8 mouse cellular contexts compared by ENCODE assay signal in genomic region chr3:90515242-90515641, GRCm38 (mm10). TPM values are rescaled to one million over a fixed set of nuclear protein-coding genes. Genes with fewer than 3 reads are reported as not detected.
A peak's percentile ranks its signal among the peaks of the same experiment; 100 is the strongest.
DNase-seq lines count a peak whose midpoint lies in the region; ATAC-seq and TF ChIP-seq lines count a peak whose summit lies in the region.
"Had no signal": no experiment of that assay in that cellular context is flagged by ENCODE, and none has a peak within 500 bp of the region (broad histone marks: within the 10 kb centered on the region; RNA-seq: fewer than 3 reads in every experiment).

No protein-coding gene starts in this region.

- DNase-seq in adipocyte (ENCODE audit: low spot score), result peak; percentile 71
- peak; percentile 49 for DNase-seq in heart, postnatal 4 days
- DNase-seq in cerebellum, adult 11 months, result no peak
- DNase-seq in cerebellum, postnatal 14 days, result no peak

- 0 out of 2 replicates have a peak, but pooled peaks have one; percentile 11 for ATAC-seq in limb, embryonic 12.5 days (ENCODE audit: insufficient number of reproducible peaks, insufficient read depth, low FRiP score, low TSS enrichment, low read depth)
- ATAC-seq in midbrain, embryonic 15.5 days (replicated peaks), result no peak

- TF ChIP-seq CTCF in embryonic fibroblast, embryonic 13.5 days (IDR thresholded peaks at IDR 0.05; ENCODE audit: borderline replicate concordance, insufficient read depth, low read length), result no peak

- no peak for TF ChIP-seq POLR2A in embryonic fibroblast, embryonic 13.5 days (IDR thresholded peaks at IDR 0.05; ENCODE audit: low read depth, low read length)

- peaks cover 7% of the 10 kb centered on the region; the same call in 1 of the 2 replicates for H3K4me1 ChIP-seq in embryonic fibroblast, embryonic 13.5 days (ENCODE audit: control insufficient read depth, insufficient read depth, low read length)
- H3K4me1 ChIP-seq in limb, embryonic 12.5 days (replicated peaks), result peaks cover 11% of the 10 kb centered on the region; the same call in 1 of the 2 replicates
- H3K4me1 ChIP-seq in midbrain, embryonic 15.5 days, result peaks cover 11% of the 10 kb centered on the region

- H3K4me3 ChIP-seq in embryonic fibroblast, embryonic 13.5 days (ENCODE audit: insufficient read depth, low read length), result peak overlapping the region; percentile 33
- H3K4me3 ChIP-seq in limb, embryonic 12.5 days (replicated peaks), result peak overlapping the region; percentile 35
- peak overlapping the region; percentile 34; the same call in 1 of the 2 replicates for H3K4me3 ChIP-seq in midbrain, embryonic 15.5 days

- peak overlapping the region; percentile 46; the same call in 1 of the 2 replicates for H3K9ac ChIP-seq in limb, embryonic 12.5 days (replicated peaks)
- H3K9ac ChIP-seq in midbrain, embryonic 15.5 days, result no peak overlapping the region

- H3K4me2 ChIP-seq in limb, embryonic 12.5 days, result peak overlapping the region; percentile 74
- peak overlapping the region; percentile 60 for H3K4me2 ChIP-seq in midbrain, embryonic 15.5 days

- no peaks in the 10 kb centered on the region for H3K9me3 ChIP-seq in limb, embryonic 12.5 days
- H3K9me3 ChIP-seq in midbrain, embryonic 15.5 days, result no peaks in the 10 kb centered on the region

- peaks cover 25% of the 10 kb centered on the region for H3K27me3 ChIP-seq in limb, embryonic 12.5 days
- H3K27me3 ChIP-seq in midbrain, embryonic 15.5 days (replicated peaks), result peaks cover 28% of the 10 kb centered on the region

- no peak overlapping the region for H3K27ac ChIP-seq in embryonic fibroblast, embryonic 13.5 days (ENCODE audit: insufficient read depth, low read length)
- H3K27ac ChIP-seq in limb, embryonic 12.5 days, result no peak overlapping the region
- no peak overlapping the region for H3K27ac ChIP-seq in midbrain, embryonic 15.5 days

- WGBS in limb, embryonic 12.5 days, result 42% methylated on average over 1 of the region's 1 CpGs
- WGBS in midbrain, embryonic 15.5 days, result 33% methylated on average over 1 of the region's 1 CpGs

- 0 out of 2 replicates have a peak, but pooled peaks cover 4% of the 10 kb centered on the region for H3K36me3 ChIP-seq in limb, embryonic 12.5 days
- H3K36me3 ChIP-seq in midbrain, embryonic 15.5 days (replicated peaks), result no peaks in the 10 kb centered on the region

RNA-seq across cellular contexts. Expression of gene S100a13, which starts 1.0 kb away (rescaled TPM):
- polyA plus RNA-seq in embryonic fibroblast, embryonic 13.5 days (2011; ENCODE audit: insufficient read length, low read depth, missing spikeins), result 38.7 and 60.4 TPM in 2 replicates
- total RNA-seq in heart, postnatal 4 days (2021), result 10 to 100 TPM; 34.2 to 37.9 TPM
- polyA plus RNA-seq in limb, embryonic 12.5 days (2016; fragmentation: Nextera tagmentation; extraction: Ambion mirVana), result 19.8 and 20.1 TPM in 2 replicates
- 7.0 and 7.4 TPM in 2 replicates for polyA plus RNA-seq in midbrain, embryonic 15.5 days (2015; fragmentation: Nextera tagmentation; extraction: Ambion mirVana)

RNA-seq across cellular contexts. Expression of gene S100a1, which starts 1.1 kb away (rescaled TPM):
- polyA plus RNA-seq in embryonic fibroblast, embryonic 13.5 days (2011; ENCODE audit: insufficient read length, low read depth, missing spikeins), result 27.6 and 37.9 TPM in 2 replicates
- 100 to 1,000 TPM; 282 to 313 TPM for total RNA-seq in heart, postnatal 4 days (2021)
- polyA plus RNA-seq in limb, embryonic 12.5 days (2016; fragmentation: Nextera tagmentation; extraction: Ambion mirVana), result 7.3 and 8.3 TPM in 2 replicates
- 11.5 and 13.4 TPM in 2 replicates for polyA plus RNA-seq in midbrain, embryonic 15.5 days (2015; fragmentation: Nextera tagmentation; extraction: Ambion mirVana)

RNA-seq across cellular contexts. Expression of gene Chtop, which starts 5.9 kb away (rescaled TPM):
- 92.9 and 111 TPM in 2 replicates for polyA plus RNA-seq in embryonic fibroblast, embryonic 13.5 days (2011; ENCODE audit: insufficient read length, low read depth, missing spikeins)
- total RNA-seq in heart, postnatal 4 days (2021), result 100 to 1,000 TPM; 140 to 143 TPM
- 210 and 213 TPM in 2 replicates for polyA plus RNA-seq in limb, embryonic 12.5 days (2016; fragmentation: Nextera tagmentation; extraction: Ambion mirVana)
- 184 and 185 TPM in 2 replicates for polyA plus RNA-seq in midbrain, embryonic 15.5 days (2015; fragmentation: Nextera tagmentation; extraction: Ambion mirVana)

RNA-seq across cellular contexts. Expression of gene S100a14, which starts 11.4 kb away (rescaled TPM):
- polyA plus RNA-seq in embryonic fibroblast, embryonic 13.5 days (2011; ENCODE audit: insufficient read length, low read depth, missing spikeins), result not detected in 2 replicates
- under 1 TPM in 1 of 2 experiments, not detected in 1; 0.74 TPM for total RNA-seq in heart, postnatal 4 days (2021)
- polyA plus RNA-seq in limb, embryonic 12.5 days (2016; fragmentation: Nextera tagmentation; extraction: Ambion mirVana), result 0.20 and 1.0 TPM in 2 replicates
- 0.40 TPM in 1 of 2 replicates, not detected in the other for polyA plus RNA-seq in midbrain, embryonic 15.5 days (2015; fragmentation: Nextera tagmentation; extraction: Ambion mirVana)
- total RNA-seq: hematopoietic stem cell, adult 5-6 weeks had no signal

RNA-seq across cellular contexts. Expression of gene S100a16, which starts 21.8 kb away (rescaled TPM):
- polyA plus RNA-seq in embryonic fibroblast, embryonic 13.5 days (2011; ENCODE audit: insufficient read length, low read depth, missing spikeins), result 40.2 and 49.1 TPM in 2 replicates
- total RNA-seq in heart, postnatal 4 days (2021), result 100 to 1,000 TPM; 101 to 106 TPM
- 39.6 and 43.7 TPM in 2 replicates for polyA plus RNA-seq in limb, embryonic 12.5 days (2016; fragmentation: Nextera tagmentation; extraction: Ambion mirVana)
- polyA plus RNA-seq in midbrain, embryonic 15.5 days (2015; fragmentation: Nextera tagmentation; extraction: Ambion mirVana), result 32.3 and 35.2 TPM in 2 replicates
- total RNA-seq: hematopoietic stem cell, adult 5-6 weeks had no signal

Comparison
In these comparisons a context has a peak if more than half of its experiments do, and no peak if none do; other contexts are left out.
1. DNase-seq: peak in adipocyte (single experiment) and heart, postnatal 4 days (single experiment); none in cerebellum, adult 11 months (single experiment) and cerebellum, postnatal 14 days (0 of 2).
2. Peak in every context shown above with its lines, with median percentiles within 50 percentile points of each other: H3K4me3 ChIP-seq.